Mouse (Mus musculus): Measurements from ENCODE around the gene Fam78b.

Gene Fam78b

GRCm38 (mm10) chr1:167001174-167001843 lies at the start of gene Fam78b:
TSS of gene Fam78b (plus strand) at chr1:167001417.
- DNase-seq (ENCODE audit: low spot score), result no peak

GRCm38 (mm10) chr1:166964508-166964907 lies 36.7 kb upstream of the Fam78b start:
- peak; percentile 1 for DNase-seq (ENCODE audit: low spot score)

- DNase-seq (ENCODE audit: low spot score), result no peak
Observed at GRCm38 (mm10) chr1:166968271-166968670, 32.9 kb upstream of the Fam78b start.

- DNase-seq (ENCODE audit: low spot score), result no peak
Observed at GRCm38 (mm10) chr1:166973731-166974130, 27.5 kb upstream of the Fam78b start.

GRCm38 (mm10) chr1:166978611-166979010 lies 22.6 kb upstream of the Fam78b start:
- no peak for DNase-seq (ENCODE audit: low spot score)

- DNase-seq (ENCODE audit: low spot score), result no peak
Observed at GRCm38 (mm10) chr1:166994266-166994665, 7.0 kb upstream of the Fam78b start.

GRCm38 (mm10) chr1:166996250-166996649 lies 5.0 kb upstream of the Fam78b start:
- DNase-seq (ENCODE audit: low spot score), result no peak

GRCm38 (mm10) chr1:166996811-166997210 lies 4.4 kb upstream of the Fam78b start:
- DNase-seq (ENCODE audit: low spot score), result no peak

GRCm38 (mm10) chr1:167000529-167001173 lies 566 bp upstream of the Fam78b start:
- DNase-seq (ENCODE audit: low spot score), result no peak

GRCm38 (mm10) chr1:167001844-167002485 lies 748 bp downstream of the Fam78b start:
- no peak for DNase-seq (ENCODE audit: low spot score)

GRCm38 (mm10) chr1:167002486-167002850 lies 1.3 kb downstream of the Fam78b start:
- no peak for DNase-seq (ENCODE audit: low spot score)

GRCm38 (mm10) chr1:167004621-167005020 lies 3.4 kb downstream of the Fam78b start:
- DNase-seq (ENCODE audit: low spot score), result no peak

GRCm38 (mm10) chr1:167007341-167007740 lies 6.1 kb downstream of the Fam78b start:
- DNase-seq (ENCODE audit: low spot score), result no peak

- DNase-seq (ENCODE audit: low spot score), result no peak
Observed at GRCm38 (mm10) chr1:167010190-167010589, 9.0 kb downstream of the Fam78b start.

GRCm38 (mm10) chr1:167011301-167011700 lies 10.1 kb downstream of the Fam78b start:
- DNase-seq (ENCODE audit: low spot score), result no peak

- DNase-seq (ENCODE audit: low spot score), result no peak
Observed at GRCm38 (mm10) chr1:167012616-167013015, 11.4 kb downstream of the Fam78b start.

- DNase-seq (ENCODE audit: low spot score), result no peak
Observed at GRCm38 (mm10) chr1:167013234-167013864, 12.1 kb downstream of the Fam78b start.

- DNase-seq (ENCODE audit: low spot score), result no peak
Observed at GRCm38 (mm10) chr1:167016269-167016668, 15.1 kb downstream of the Fam78b start.

- DNase-seq (ENCODE audit: low spot score), result no peak
Observed at GRCm38 (mm10) chr1:167022001-167022424, 20.8 kb downstream of the Fam78b start.

GRCm38 (mm10) chr1:167022541-167023121 lies 21.4 kb downstream of the Fam78b start:
- DNase-seq (ENCODE audit: low spot score), result no peak

GRCm38 (mm10) chr1:167023794-167024193 lies 22.6 kb downstream of the Fam78b start:
- DNase-seq (ENCODE audit: low spot score), result no peak

GRCm38 (mm10) chr1:167024961-167025360 lies 23.7 kb downstream of the Fam78b start:
- no peak for DNase-seq (ENCODE audit: low spot score)
